Mouse (Mus musculus) testis, adult 2 months (tissue): Measurements from ENCODE around the gene Kif1bp. TPM values are rescaled to one million over a fixed set of nuclear protein-coding genes. Genes with fewer than 3 reads are reported as not detected.
"Not testable (repeated sequence)": the region's sequence is repeated elsewhere in the genome, so short reads cannot be mapped to it uniquely, and the experiment has no call there.

Experiments used
- H3K27ac ChIP-seq: fragments of 200-500 bp; 2 replicates; pipeline ENCODE4 v1.5.1; 2012; ENCODE audit warnings: low read depth, low read length; ENCODE audit not compliant: control insufficient read depth, insufficient read depth
- H3K27me3 ChIP-seq: fragments of 200-500 bp; 2 replicates; pipeline ENCODE4 v1.6.1; 2012; ENCODE audit warnings: mild to moderate bottlenecking, low read length, moderate library complexity; ENCODE audit not compliant: control insufficient read depth, insufficient read depth
- H3K36me3 ChIP-seq: fragments of 200-500 bp; 2 replicates; pipeline ENCODE4 v1.6.1; 2012; ENCODE audit warnings: mild to moderate bottlenecking, low read length; ENCODE audit not compliant: control insufficient read depth, insufficient read depth
- H3K4me1 ChIP-seq: fragments of 200-500 bp; 2 replicates; pipeline ENCODE4 v1.6.1; 2012; ENCODE audit warnings: low read length; ENCODE audit not compliant: control insufficient read depth, insufficient read depth
- H3K4me3 ChIP-seq: fragments of 200-500 bp; 2 replicates; pipeline ENCODE4 v1.5.1; 2012; ENCODE audit warnings: low read depth, mild to moderate bottlenecking, low read length, moderate library complexity, mixed read lengths; ENCODE audit not compliant: control insufficient read depth
- CTCF ChIP-seq: fragments of 200-500 bp; IDR thresholded peaks from 2 replicates; pipeline ENCODE4 v1.5.1; 2012; ENCODE audit warnings: low read depth, mild to moderate bottlenecking, inconsistent platforms, low read length, moderate library complexity; ENCODE audit not compliant: control insufficient read depth, insufficient read depth, insufficient replicate concordance
- POLR2A ChIP-seq: fragments of 200-500 bp; IDR thresholded peaks from 2 replicates; pipeline ENCODE4 v1.6.1; 2012; ENCODE audit warnings: low read depth, mild to moderate bottlenecking, inconsistent platforms, low read length, moderate library complexity; ENCODE audit not compliant: control insufficient read depth
- polyA plus RNA-seq: library from polyadenylated mRNA; depleted of rRNA; stranded (reverse); fragments of >200 nt; gene quantifications from 2 replicates; pipeline ENCODE4 v1.2.3, GENCODE M21; 2012; rRNA removed

Gene Kif1bp
- polyA plus RNA-seq, 1 experiment, result 41.7 TPM

DNA sequence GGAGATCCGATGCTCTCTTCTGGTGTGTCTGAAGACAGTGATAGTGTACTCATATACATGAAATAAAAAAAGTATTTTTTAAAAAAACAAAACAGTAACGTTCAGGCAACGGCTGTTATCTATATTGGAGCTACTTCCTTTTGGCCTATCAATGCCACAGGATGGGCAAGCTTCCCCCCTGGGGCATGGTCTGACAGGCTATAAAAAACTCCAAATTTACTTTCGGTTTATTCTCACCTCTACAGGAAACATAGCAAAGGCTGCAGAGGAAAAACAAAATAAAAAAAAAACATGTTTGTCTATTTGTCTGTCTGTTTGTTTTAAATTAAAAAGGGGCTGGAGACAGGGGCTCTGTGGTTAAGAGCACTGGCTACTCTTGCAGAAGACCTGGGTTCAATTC lies 74.9 kb downstream of the Kif1bp start:
- H3K36me3 ChIP-seq, result no peaks in the 10 kb centered on the region
- H3K4me3 ChIP-seq, result no peak overlapping the region
- no peaks in the 10 kb centered on the region for H3K27me3 ChIP-seq
- TF ChIP-seq POLR2A (no peak), CTCF (no peak)
- H3K27ac ChIP-seq, result no peak overlapping the region
- peaks cover 11% of the 10 kb centered on the region for H3K4me1 ChIP-seq

DNA sequence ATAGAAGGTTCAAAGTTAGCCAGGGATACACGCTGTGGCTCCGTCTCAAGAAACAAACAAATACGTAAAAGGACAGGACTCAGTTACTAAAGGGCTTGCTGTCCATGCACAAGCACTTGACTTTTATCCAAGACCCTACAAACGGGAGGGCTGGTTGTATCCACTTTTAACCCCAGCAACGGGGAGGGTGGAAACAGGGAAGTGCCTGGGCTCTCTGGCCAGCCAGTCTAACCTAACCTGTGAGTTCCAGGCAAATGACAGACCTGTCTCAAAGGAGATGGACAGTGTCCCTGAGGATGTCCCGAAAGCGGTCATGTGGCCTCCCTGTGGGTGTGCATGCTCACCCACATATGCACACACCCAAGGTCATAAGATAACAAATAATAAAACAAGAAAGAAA lies 76.3 kb downstream of the Kif1bp start:
- Histone ChIP-seq H3K27me3 (no peaks in the 10 kb centered on the region), H3K27ac (no peak overlapping the region), H3K36me3 (no peaks in the 10 kb centered on the region)

DNA sequence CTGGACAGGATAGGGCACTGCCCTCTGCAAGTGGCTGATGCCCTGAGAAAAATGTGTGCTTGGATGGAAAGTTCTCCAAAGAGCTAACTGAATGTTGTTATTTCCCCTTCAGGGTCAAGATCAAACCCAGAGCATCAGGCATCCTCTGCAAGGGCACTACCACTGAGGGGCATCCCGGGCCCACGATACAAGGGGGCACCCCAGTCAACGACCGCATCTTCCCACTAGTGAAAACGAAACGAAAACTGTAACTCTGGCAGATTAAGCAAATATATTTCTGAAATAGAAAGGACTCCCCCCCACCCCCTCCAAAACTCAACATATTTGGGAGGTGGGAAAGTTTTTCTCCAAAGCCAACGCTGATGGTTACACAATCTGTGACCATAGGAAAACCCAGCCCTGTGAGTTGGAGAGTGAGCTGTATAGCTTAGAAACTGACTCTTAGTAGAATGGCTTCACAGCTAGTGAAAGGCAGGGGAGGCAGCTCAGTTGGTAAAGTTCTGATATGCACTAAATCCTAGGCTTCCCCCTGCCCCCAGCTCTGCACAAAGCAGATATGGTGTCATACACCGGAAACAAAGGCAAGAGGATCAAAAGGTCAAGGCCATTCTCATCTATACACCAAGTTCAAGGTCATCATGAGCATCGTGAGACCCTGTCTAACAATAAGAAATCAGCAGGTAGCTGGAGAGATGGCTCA lies 77.2 kb downstream of the Kif1bp start:
- TF ChIP-seq POLR2A (no peak), CTCF (no peak)
- no peak overlapping the region for H3K4me3 ChIP-seq
- no peaks in the 10 kb centered on the region for H3K27me3 ChIP-seq
- H3K27ac ChIP-seq, result no peak overlapping the region
- peaks cover 6% of the 10 kb centered on the region for H3K4me1 ChIP-seq
- H3K36me3 ChIP-seq, result no peaks in the 10 kb centered on the region

More for the DNA sequence above, 76.3 kb downstream of the Kif1bp start:
- Histone ChIP-seq H3K4me3 (no peak overlapping the region), H3K4me1 (peaks cover 6% of the 10 kb centered on the region)
- no peak for TF ChIP-seq CTCF

DNA sequence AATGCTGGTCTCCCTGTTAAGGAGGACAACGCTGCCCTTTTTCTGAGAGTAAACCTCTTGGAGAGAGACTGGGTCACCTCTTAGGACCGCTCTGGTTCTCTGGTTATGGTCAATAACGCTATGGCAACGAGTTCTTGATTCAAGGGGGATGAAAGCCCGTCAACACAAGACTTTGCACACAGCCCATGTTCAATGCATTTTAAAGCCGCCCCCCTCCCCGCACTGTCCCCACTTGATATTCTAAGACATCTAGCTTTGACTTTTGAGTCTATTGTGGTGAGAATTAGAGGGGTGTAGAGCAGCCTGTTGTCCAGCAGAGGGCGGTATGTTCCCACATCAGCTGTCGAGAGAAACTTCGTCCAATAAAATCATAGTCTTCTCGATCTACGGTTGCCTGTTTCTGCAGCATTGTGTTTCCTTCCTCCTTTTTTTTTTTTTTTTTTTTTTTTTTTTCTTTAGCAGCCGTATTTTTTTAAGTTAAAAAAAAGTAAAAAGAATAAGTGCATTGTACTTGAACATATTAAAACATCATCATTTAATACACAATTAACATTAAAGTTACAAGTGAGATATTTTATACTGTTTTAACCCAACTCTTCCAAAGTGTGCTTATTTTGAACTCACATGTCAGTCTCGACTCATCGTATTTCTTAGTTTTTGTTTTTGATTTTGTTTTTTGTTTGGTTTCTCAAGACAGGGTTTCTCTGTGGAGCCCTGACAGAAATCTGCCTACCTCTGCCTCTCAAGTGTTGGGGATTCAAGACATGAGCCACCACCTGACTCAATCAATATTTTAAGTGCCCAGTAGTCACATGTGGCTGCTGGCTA lies 78.0 kb downstream of the Kif1bp start:
- Histone ChIP-seq H3K27ac (no peak overlapping the region), H3K36me3 (no peaks in the 10 kb centered on the region), H3K4me3 (no peak overlapping the region), H3K27me3 (no peaks in the 10 kb centered on the region), H3K4me1 (peaks cover 4% of the 10 kb centered on the region)
- TF ChIP-seq CTCF (peak; percentile 59; the same call in 1 of the 2 replicates), POLR2A (no peak)

DNA sequence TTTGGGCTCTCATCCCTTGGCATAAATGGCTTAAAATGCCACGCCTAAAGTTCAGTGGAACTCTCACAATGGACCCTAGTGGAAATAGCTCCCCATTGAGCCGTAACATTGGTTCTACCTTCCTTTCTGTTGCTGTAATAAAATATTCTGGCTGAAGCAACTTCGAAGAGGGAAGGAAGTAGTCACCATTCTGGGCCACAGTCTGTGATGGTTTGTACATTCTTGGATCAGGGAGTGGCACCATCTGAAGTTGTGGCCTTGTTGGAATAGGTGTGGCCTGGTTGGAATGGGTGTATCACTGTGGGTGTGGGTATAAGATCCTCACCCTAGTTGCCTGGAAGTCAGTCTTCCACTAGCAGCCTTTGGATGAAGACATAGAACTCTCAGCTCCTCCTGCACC lies 86.6 kb downstream of the Kif1bp start:
- H3K27ac ChIP-seq, H3K4me3 ChIP-seq, H3K27me3 ChIP-seq, H3K36me3 ChIP-seq, H3K4me1 ChIP-seq: not testable (repeated sequence)

Other genes with a start within 250 kb of the Kif1bp start
- 853 and 878 TPM in 2 replicates for gene Hk1, start 198.5 kb downstream of the Kif1bp start, polyA plus RNA-seq
- 0.02 and 0.25 TPM in 2 replicates for gene Hkdc1, start 156.0 kb downstream of the Kif1bp start, polyA plus RNA-seq
- gene 4930507D05Rik, start 129.0 kb downstream of the Kif1bp start, polyA plus RNA-seq, result 5.3 and 6.2 TPM in 2 replicates
- 15.1 and 15.3 TPM in 2 replicates for gene Supv3l1, start 128.7 kb downstream of the Kif1bp start, polyA plus RNA-seq
- gene Vps26a, start 91.7 kb downstream of the Kif1bp start, polyA plus RNA-seq, result 94.3 and 104 TPM in 2 replicates
- 18.0 and 20.5 TPM in 2 replicates for gene Srgn, start 51.0 kb downstream of the Kif1bp start, polyA plus RNA-seq
- 15.7 and 18.1 TPM in 2 replicates for gene Ddx21, start 23.8 kb upstream of the Kif1bp start, polyA plus RNA-seq
- gene Ddx50, start 72.8 kb upstream of the Kif1bp start, polyA plus RNA-seq, result 17.8 and 21.0 TPM in 2 replicates
- 0.31 and 0.83 TPM in 2 replicates for gene Stox1, start 147.7 kb upstream of the Kif1bp start, polyA plus RNA-seq
- gene Ccar1, start 213.8 kb upstream of the Kif1bp start, polyA plus RNA-seq, result 79.8 and 94.1 TPM in 2 replicates